Mouse (Mus musculus): ENCODE data around the gene Btrc. TPM values are rescaled to one million over a fixed set of nuclear protein-coding genes. Genes with fewer than 3 reads are reported as not detected.

Btrc gene
- polyA plus RNA-seq, 1 experiment = 66.5 TPM

GRCm38 (mm10) chr19:45480490-45480889 is 117.0 kb downstream of the Btrc start:
- Histone ChIP-seq H3K4me1 (ENCODE audit: control insufficient read depth, insufficient read depth, low read length) (no peaks in the 10 kb centered on the region; the same call in 1 of the 2 replicates), H3K4me3 (replicated peaks; ENCODE audit: insufficient read depth, low read depth, low read length) (no peak overlapping the region), H3K27me3 (ENCODE audit: control insufficient read depth, insufficient read depth, low read length) (no peaks in the 10 kb centered on the region), H3K27ac (ENCODE audit: insufficient read depth, low read length) (no peak overlapping the region)
- DNase-seq = no peak
- no peak for TF ChIP-seq CTCF (IDR thresholded peaks at IDR 0.05; ENCODE audit: borderline replicate concordance, insufficient read depth, low read depth, low read length)
- TF ChIP-seq POLR2A (IDR thresholded peaks at IDR 0.05; ENCODE audit: borderline replicate concordance, insufficient read depth, low read length) = no peak
- 92% methylated on average over 2 of the region's 2 CpGs for WGBS

GRCm38 (mm10) chr19:45480951-45481350 is 117.4 kb downstream of the Btrc start:
- Histone ChIP-seq H3K4me1 (ENCODE audit: control insufficient read depth, insufficient read depth, low read length) (no peaks in the 10 kb centered on the region; the same call in 1 of the 2 replicates), H3K4me3 (replicated peaks; ENCODE audit: insufficient read depth, low read depth, low read length) (no peak overlapping the region), H3K27me3 (ENCODE audit: control insufficient read depth, insufficient read depth, low read length) (no peaks in the 10 kb centered on the region), H3K27ac (ENCODE audit: insufficient read depth, low read length) (no peak overlapping the region)
- WGBS = 94% methylated on average over 4 of the region's 4 CpGs
- no peak for TF ChIP-seq POLR2A (IDR thresholded peaks at IDR 0.05; ENCODE audit: borderline replicate concordance, insufficient read depth, low read length)
- no peak for TF ChIP-seq CTCF (IDR thresholded peaks at IDR 0.05; ENCODE audit: borderline replicate concordance, insufficient read depth, low read depth, low read length)
- no peak for DNase-seq

- Histone ChIP-seq H3K4me3 (replicated peaks; ENCODE audit: insufficient read depth, low read depth, low read length) (no peak overlapping the region), H3K4me1 (ENCODE audit: control insufficient read depth, insufficient read depth, low read length) (peaks cover 3% of the 10 kb centered on the region; the same call in 1 of the 2 replicates), H3K27me3 (ENCODE audit: control insufficient read depth, insufficient read depth, low read length) (no peaks in the 10 kb centered on the region), H3K27ac (ENCODE audit: insufficient read depth, low read length) (no peak overlapping the region)
- TF ChIP-seq CTCF (IDR thresholded peaks at IDR 0.05; ENCODE audit: borderline replicate concordance, insufficient read depth, low read depth, low read length) = no peak
- no peak for TF ChIP-seq POLR2A (IDR thresholded peaks at IDR 0.05; ENCODE audit: borderline replicate concordance, insufficient read depth, low read length)
- no peak for DNase-seq
- WGBS = 88% methylated on average over 2 of the region's 2 CpGs
These were observed 119.9 kb downstream of the Btrc start for GRCm38 (mm10) chr19:45483470-45483869.

- TF ChIP-seq CTCF (IDR thresholded peaks at IDR 0.05; ENCODE audit: borderline replicate concordance, insufficient read depth, low read depth, low read length) (peak; percentile 53; the same call in 1 of the 2 replicates), POLR2A (IDR thresholded peaks at IDR 0.05; ENCODE audit: borderline replicate concordance, insufficient read depth, low read length) (no peak)
- Histone ChIP-seq H3K27me3 (ENCODE audit: control insufficient read depth, insufficient read depth, low read length) (no peaks in the 10 kb centered on the region), H3K4me1 (ENCODE audit: control insufficient read depth, insufficient read depth, low read length) (peaks cover 3% of the 10 kb centered on the region; the same call in 1 of the 2 replicates), H3K4me3 (replicated peaks; ENCODE audit: insufficient read depth, low read depth, low read length) (no peak overlapping the region), H3K27ac (ENCODE audit: insufficient read depth, low read length) (no peak overlapping the region)
- DNase-seq = peak; percentile 29 to 43
- WGBS = 43% methylated on average over 6 of the region's 6 CpGs
These were observed 122.9 kb downstream of the Btrc start for GRCm38 (mm10) chr19:45486206-45486991.

GRCm38 (mm10) chr19:45486992-45487387 is 123.5 kb downstream of the Btrc start:
- Histone ChIP-seq H3K27me3 (ENCODE audit: control insufficient read depth, insufficient read depth, low read length) (no peaks in the 10 kb centered on the region), H3K4me1 (ENCODE audit: control insufficient read depth, insufficient read depth, low read length) (peaks cover 3% of the 10 kb centered on the region; the same call in 1 of the 2 replicates), H3K27ac (ENCODE audit: insufficient read depth, low read length) (no peak overlapping the region), H3K4me3 (replicated peaks; ENCODE audit: insufficient read depth, low read depth, low read length) (no peak overlapping the region)
- WGBS = 87% methylated on average over 3 of the region's 3 CpGs
- no peak for DNase-seq
- TF ChIP-seq CTCF (IDR thresholded peaks at IDR 0.05; ENCODE audit: borderline replicate concordance, insufficient read depth, low read depth, low read length) = no peak
- TF ChIP-seq POLR2A (IDR thresholded peaks at IDR 0.05; ENCODE audit: borderline replicate concordance, insufficient read depth, low read length) = no peak

GRCm38 (mm10) chr19:45489961-45490360 is 126.4 kb downstream of the Btrc start:
- WGBS = 92% methylated on average over 6 of the region's 6 CpGs
- no peak for TF ChIP-seq POLR2A (IDR thresholded peaks at IDR 0.05; ENCODE audit: borderline replicate concordance, insufficient read depth, low read length)
- TF ChIP-seq CTCF (IDR thresholded peaks at IDR 0.05; ENCODE audit: borderline replicate concordance, insufficient read depth, low read depth, low read length) = no peak
- H3K27me3 ChIP-seq (ENCODE audit: control insufficient read depth, insufficient read depth, low read length) = no peaks in the 10 kb centered on the region

DNA sequence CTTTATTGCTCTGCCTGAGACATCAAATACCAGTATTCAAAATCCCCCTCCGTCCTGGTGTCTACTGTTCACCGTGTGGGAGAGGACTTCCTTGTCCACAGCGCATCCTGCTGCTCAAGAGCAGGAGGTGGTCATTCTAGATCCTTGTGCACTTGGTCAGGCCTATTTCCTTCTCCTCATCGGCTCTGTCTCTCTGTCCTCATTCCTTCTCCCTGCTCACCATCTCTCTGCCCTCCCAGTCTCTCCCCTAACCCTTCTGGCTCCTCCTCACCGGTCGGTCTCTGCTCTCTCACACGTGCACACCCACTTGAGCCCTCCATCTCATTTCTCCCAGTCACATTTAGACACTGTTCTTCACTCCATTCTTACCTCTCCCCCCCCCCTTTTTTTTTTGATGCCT is 127.7 kb downstream of the Btrc start:
- no peaks in the 10 kb centered on the region for H3K27me3 ChIP-seq (ENCODE audit: control insufficient read depth, insufficient read depth, low read length)
- H3K27ac ChIP-seq (ENCODE audit: insufficient read depth, low read length) = no peak overlapping the region
- no peak overlapping the region for H3K4me3 ChIP-seq (replicated peaks; ENCODE audit: insufficient read depth, low read depth, low read length)
- DNase-seq = no peak
- no peak for TF ChIP-seq CTCF (IDR thresholded peaks at IDR 0.05; ENCODE audit: borderline replicate concordance, insufficient read depth, low read depth, low read length)
- no peak for TF ChIP-seq POLR2A (IDR thresholded peaks at IDR 0.05; ENCODE audit: borderline replicate concordance, insufficient read depth, low read length)
- WGBS = 82% methylated on average over 7 of the region's 7 CpGs
- H3K4me1 ChIP-seq (ENCODE audit: control insufficient read depth, insufficient read depth, low read length) = peaks cover 1% of the 10 kb centered on the region; the same call in 1 of the 2 replicates

More at GRCm38 (mm10) chr19:45489961-45490360, 126.4 kb downstream of the Btrc start:
- no peak for DNase-seq
- Histone ChIP-seq H3K4me3 (replicated peaks; ENCODE audit: insufficient read depth, low read depth, low read length) (no peak overlapping the region), H3K4me1 (ENCODE audit: control insufficient read depth, insufficient read depth, low read length) (peaks cover 3% of the 10 kb centered on the region; the same call in 1 of the 2 replicates), H3K27ac (ENCODE audit: insufficient read depth, low read length) (no peak overlapping the region)

Measured in cerebellum, adult 2 months (tissue).